Comparison of ENCODE assay signal across 20 mouse cellular contexts in genomic region chr10:61234319-61234718, GRCm38 (mm10). TPM values are rescaled to one million over a fixed set of nuclear protein-coding genes. Genes with fewer than 3 reads are reported as not detected.
DNase-seq lines count a peak whose midpoint lies in the region; ATAC-seq and TF ChIP-seq lines count a peak whose summit lies in the region.
"Had no signal": no experiment of that assay in that cellular context is flagged by ENCODE, and none has a peak within 500 bp of the region (broad histone marks: within the 10 kb centered on the region; RNA-seq: fewer than 3 reads in every experiment).

No protein-coding gene starts in this region.

- H3K27ac ChIP-seq in spleen, adult 2 months (ENCODE audit: insufficient read depth, low read length) = peak overlapping the region; percentile 20; the same call in 1 of the 2 replicates
- H3K27ac ChIP-seq in limb, embryonic 10.5 days = no peak overlapping the region
- H3K27ac ChIP-seq in forebrain, postnatal 0 days (ENCODE audit: low read depth, low read length) = no peak overlapping the region
- H3K27ac ChIP-seq: neural tube, embryonic 13.5 days; stomach, embryonic 15.5 days had no signal

- H3K27me3 ChIP-seq in spleen, adult 2 months (ENCODE audit: control insufficient read depth, insufficient read depth, low read length) = no peaks in the 10 kb centered on the region
- no peaks in the 10 kb centered on the region for H3K27me3 ChIP-seq in limb, embryonic 10.5 days (ENCODE audit: low read depth, poor library complexity, severe bottlenecking)
- no peaks in the 10 kb centered on the region for H3K27me3 ChIP-seq in forebrain, postnatal 0 days (ENCODE audit: insufficient read depth, low read length)
- H3K27me3 ChIP-seq: embryonic facial prominence, embryonic 15.5 days; neural tube, embryonic 13.5 days; Patski; stomach, embryonic 15.5 days had no signal

- ATAC-seq in forebrain, postnatal 0 days = no peak
- ATAC-seq: hindbrain, embryonic 16.5 days; Patski had no signal

- H3K4me1 ChIP-seq in spleen, adult 2 months (ENCODE audit: control insufficient read depth, insufficient read depth, insufficient read length) = no peaks in the 10 kb centered on the region; the same call in 1 of the 2 replicates
- peaks cover 19% of the 10 kb centered on the region; the same call in 1 of the 2 replicates for H3K4me1 ChIP-seq in limb, embryonic 10.5 days
- no peaks in the 10 kb centered on the region for H3K4me1 ChIP-seq in forebrain, postnatal 0 days (ENCODE audit: insufficient read depth)
- H3K4me1 ChIP-seq: neural tube, embryonic 13.5 days had no signal

- no peak overlapping the region for H3K4me2 ChIP-seq in forebrain, postnatal 0 days (ENCODE audit: low read depth)
- H3K4me2 ChIP-seq: embryonic facial prominence, embryonic 15.5 days; liver, embryonic 11.5 days; neural tube, embryonic 13.5 days; stomach, embryonic 15.5 days had no signal

- no peak for DNase-seq in spleen, adult 2 months (ENCODE audit: low read depth in 1 of 2, low spot score in 2 of 2)
- no peak for DNase-seq in spleen, postnatal 10 days (ENCODE audit: low spot score in 2 of 2)
- DNase-seq in limb, embryonic 10.5 days (ENCODE audit: low spot score) = peak; percentile 43
- peak; percentile 87 for DNase-seq in thymus, postnatal 0 days (ENCODE audit: low spot score)
- DNase-seq in forebrain, postnatal 0 days = no peak
- no peak for DNase-seq in gastrocnemius, postnatal 25 days
- DNase-seq in left cerebral cortex, adult 9 months (ENCODE audit: low spot score in 2 of 2) = no peak
- DNase-seq: adrenal gland, adult 8-10 months; cerebellum, adult 9-10 months; heart, adult 11 months; kidney, adult 11 months; lung, adult 18-20 months; lung, postnatal 36 days; spleen, adult 18-20 months had no signal

- no peak overlapping the region for H3K9ac ChIP-seq in forebrain, postnatal 0 days
- H3K9ac ChIP-seq: embryonic facial prominence, embryonic 15.5 days; neural tube, embryonic 13.5 days; stomach, embryonic 15.5 days had no signal

- H3K4me3 ChIP-seq in spleen, adult 2 months (ENCODE audit: extremely low read depth, insufficient read depth, insufficient read length) = no peak overlapping the region
- no peak overlapping the region for H3K4me3 ChIP-seq in limb, embryonic 10.5 days
- no peak overlapping the region for H3K4me3 ChIP-seq in forebrain, postnatal 0 days (ENCODE audit: low read depth, low read length)
- H3K4me3 ChIP-seq: embryonic facial prominence, embryonic 15.5 days; neural tube, embryonic 13.5 days; stomach, embryonic 15.5 days had no signal

- WGBS in spleen, adult 2 months = 29% methylated on average over 4 of the region's 4 CpGs
- WGBS in limb, embryonic 10.5 days = 69% methylated on average over 4 of the region's 4 CpGs
- 76% methylated on average over 4 of the region's 4 CpGs for WGBS in forebrain, postnatal 0 days

- no peaks in the 10 kb centered on the region for H3K36me3 ChIP-seq in spleen, adult 2 months (ENCODE audit: control insufficient read depth, insufficient read depth, low read length)
- no peaks in the 10 kb centered on the region for H3K36me3 ChIP-seq in limb, embryonic 10.5 days
- H3K36me3 ChIP-seq in forebrain, postnatal 0 days (ENCODE audit: insufficient read depth) = no peaks in the 10 kb centered on the region
- H3K36me3 ChIP-seq: embryonic facial prominence, embryonic 15.5 days; neural tube, embryonic 13.5 days; stomach, embryonic 15.5 days had no signal

- no peak for TF ChIP-seq POLR2A in spleen, adult 2 months (IDR thresholded peaks at IDR 0.05; ENCODE audit: low read depth, low read length)

- TF ChIP-seq CTCF in spleen, adult 2 months (IDR thresholded peaks at IDR 0.05; ENCODE audit: extremely low read depth, insufficient read depth, insufficient read length, insufficient replicate concordance) = no peak
- no peak for TF ChIP-seq CTCF in forebrain, postnatal 0 days (IDR thresholded peaks at IDR 0.05; ENCODE audit: low read depth)

- peaks cover 4% of the 10 kb centered on the region; the same call in 1 of the 2 replicates for H3K9me3 ChIP-seq in limb, embryonic 10.5 days (replicated peaks)
- no peaks in the 10 kb centered on the region for H3K9me3 ChIP-seq in forebrain, postnatal 0 days (ENCODE audit: low read length)
- H3K9me3 ChIP-seq: embryonic facial prominence, embryonic 15.5 days; neural tube, embryonic 13.5 days; stomach, embryonic 15.5 days had no signal

RNA-seq across cellular contexts. Expression of gene Adamts14, which starts 38.9 kb away (rescaled TPM):
- polyA plus RNA-seq in spleen, adult 2 months (2012; rRNA removed) = 6.9 and 7.0 TPM in 2 replicates
- polyA plus RNA-seq in limb, embryonic 10.5 days (2016; fragmentation: Nextera tagmentation; extraction: Ambion mirVana) = 0.46 and 0.48 TPM in 2 replicates
- 0.31 and 0.49 TPM in 2 replicates for polyA plus RNA-seq in thymus, postnatal 0 days (2015; fragmentation: Nextera tagmentation; extraction: Ambion mirVana)
- 0.54 and 1.0 TPM in 2 replicates for total RNA-seq in forebrain, postnatal 0 days (2014; rRNA removed)
- polyA plus RNA-seq in forebrain, postnatal 0 days (2015; fragmentation: Nextera tagmentation; extraction: Ambion mirVana) = 0.18 and 0.22 TPM in 2 replicates
- total RNA-seq in gastrocnemius, postnatal 25 days (2021) = 1 to 10 TPM; 2.1 to 2.4 TPM

Comparison
In these comparisons a context has a peak if more than half of its experiments do, and no peak if none do; other contexts are left out.
1. DNase-seq: peak in limb, embryonic 10.5 days (single experiment) and thymus, postnatal 0 days (single experiment); none in spleen, adult 2 months (0 of 2), spleen, postnatal 10 days (0 of 2), forebrain, postnatal 0 days (single experiment), gastrocnemius, postnatal 25 days (single experiment) and left cerebral cortex, adult 9 months (0 of 2).